Mouse (Mus musculus) MEL (cell line): ENCODE measurements around the gene Hmgn1. TPM values are rescaled to one million over a fixed set of nuclear protein-coding genes. Genes with fewer than 3 reads are reported as not detected.

Experiments used
- DNase-seq: peaks from one replicate; pipeline ENCODE4 v3.0.0; 2011; ENCODE audit warnings: low read depth, low spot score
- H3K27ac ChIP-seq: 2 replicates; pipeline ENCODE4 v1.5.1; 2012; ENCODE audit warnings: low read depth, mild to moderate bottlenecking, control low read depth, low read length, moderate library complexity; ENCODE audit not compliant: control insufficient read depth
- H3K27me3 ChIP-seq, 2 experiments: fragments of 150-350 bp in 1 of 2; sonication (generic) in 1 of 2; 2 replicates each; pipeline ENCODE4 v1.6.1; 2012; ENCODE audit warnings: low read length in 2 of 2, mild to moderate bottlenecking in 2 of 2, improper control_type of control experiment in 1 of 2, moderate library complexity in 1 of 2; ENCODE audit not compliant: insufficient read depth in 2 of 2, control insufficient read depth in 1 of 2
- H3K36me3 ChIP-seq, 2 experiments: 2 replicates each; pipeline ENCODE4 v1.6.1; 2012 to 2014; ENCODE audit warnings: low read length in 2 of 2, improper control_type of control experiment in 1 of 2, inconsistent platforms in 1 of 2, mild to moderate bottlenecking in 1 of 2; ENCODE audit not compliant: insufficient read depth in 2 of 2, control insufficient read depth in 1 of 2
- H3K4me1 ChIP-seq, 2 experiments: fragments of 150-350 bp in 1 of 2; sonication (generic) in 1 of 2; 2 replicates each; pipeline ENCODE4 v1.6.1; 2012; ENCODE audit warnings: low read length in 2 of 2, improper control_type of control experiment in 1 of 2, mild to moderate bottlenecking in 1 of 2; ENCODE audit not compliant: insufficient read depth in 2 of 2, control insufficient read depth in 1 of 2
- H3K4me3 ChIP-seq, 2 experiments: fragments of 150-350 bp in 1 of 2; sonication (generic) in 1 of 2; 2 replicates each; pipeline ENCODE4 v1.5.1; 2012; ENCODE audit warnings: low read depth in 2 of 2, low read length in 2 of 2, mild to moderate bottlenecking in 2 of 2, moderate library complexity in 2 of 2, control low read depth in 1 of 2, improper control_type of control experiment in 1 of 2; ENCODE audit not compliant: control insufficient read depth in 1 of 2, insufficient read depth in 1 of 2
- H3K79me2 ChIP-seq: 2 replicates; pipeline ENCODE4 v1.6.1; 2012; ENCODE audit warnings: mild to moderate bottlenecking, low read length, moderate library complexity; ENCODE audit not compliant: control insufficient read depth, poor library complexity, insufficient read depth
- H3K9ac ChIP-seq: 2 replicates; pipeline ENCODE4 v1.6.1; 2012; ENCODE audit warnings: low read depth, mild to moderate bottlenecking, control low read depth, low read length, moderate library complexity; ENCODE audit not compliant: control insufficient read depth, poor library complexity, severe bottlenecking
- H3K9me3 ChIP-seq: fragments of 150-350 bp; sonication (generic); replicated peaks from 2 replicates; pipeline ENCODE4 v1.6.1; 2012; ENCODE audit warnings: mild to moderate bottlenecking, low read length, improper control_type of control experiment, moderate library complexity; ENCODE audit not compliant: insufficient read depth
- BHLHE40 ChIP-seq: IDR thresholded peaks from 2 replicates; pipeline ENCODE4 v1.6.1; 2012; ENCODE audit warnings: low read depth, mild to moderate bottlenecking, inconsistent platforms, low read length, improper control_type of control experiment, borderline replicate concordance
- CHD1 ChIP-seq: IDR thresholded peaks from 2 replicates; pipeline ENCODE4 v1.6.1; 2012; ENCODE audit warnings: low read depth, mild to moderate bottlenecking, inconsistent platforms, low read length, improper control_type of control experiment
- CHD2 ChIP-seq: IDR thresholded peaks from 2 replicates; pipeline ENCODE4 v1.6.1; 2011; ENCODE audit warnings: low read length, improper control_type of control experiment
- E2F4 ChIP-seq: IDR thresholded peaks from 2 replicates; pipeline ENCODE4 v1.6.1; 2011; ENCODE audit warnings: low read depth, low read length, improper control_type of control experiment, borderline replicate concordance
- ELF1 ChIP-seq: IDR thresholded peaks from 2 replicates; pipeline ENCODE4 v1.6.1; 2014; ENCODE audit warnings: low read depth, mild to moderate bottlenecking, inconsistent platforms, low read length, improper control_type of control experiment, moderate library complexity
- EP300 ChIP-seq, 2 experiments: IDR thresholded peaks; 2 replicates each; pipeline ENCODE4 v1.6.1; 2011; ENCODE audit warnings: improper control_type of control experiment in 2 of 2, low read length in 2 of 2, low read depth in 1 of 2, mild to moderate bottlenecking in 1 of 2
- ETS1 ChIP-seq: IDR thresholded peaks from 2 replicates; pipeline ENCODE4 v1.6.1; 2012; ENCODE audit warnings: low read depth, mild to moderate bottlenecking, inconsistent platforms, low read length, improper control_type of control experiment, moderate library complexity
- GABPA ChIP-seq: IDR thresholded peaks from 2 replicates; pipeline ENCODE4 v1.6.1; 2012; ENCODE audit warnings: low read depth, mild to moderate bottlenecking, inconsistent platforms, low read length, improper control_type of control experiment, moderate library complexity
- HCFC1 ChIP-seq: IDR thresholded peaks from 2 replicates; pipeline ENCODE4 v1.6.1; 2012; ENCODE audit warnings: low read depth, mild to moderate bottlenecking, inconsistent platforms, low read length, improper control_type of control experiment, moderate library complexity
- JUND ChIP-seq: IDR thresholded peaks from 2 replicates; pipeline ENCODE4 v1.6.1; 2011; ENCODE audit warnings: low read depth, mild to moderate bottlenecking, improper control_type of control experiment, low read length
- KAT2A ChIP-seq: conservative IDR thresholded peaks from 2 replicates; pipeline ENCODE4 v1.6.1; 2012; ENCODE audit warnings: low read depth, low read length, improper control_type of control experiment, inconsistent platforms
- MAFK ChIP-seq: IDR thresholded peaks from 2 replicates; pipeline ENCODE4 v1.6.1; 2011; ENCODE audit warnings: low read depth, mild to moderate bottlenecking, low read length, improper control_type of control experiment, borderline replicate concordance
- MAZ ChIP-seq: IDR thresholded peaks from 2 replicates; pipeline ENCODE4 v1.6.1; 2012; ENCODE audit warnings: low read depth, mild to moderate bottlenecking, inconsistent platforms, low read length, improper control_type of control experiment
- MEF2A ChIP-seq: IDR thresholded peaks from 2 replicates; pipeline ENCODE4 v1.6.1; 2014; ENCODE audit warnings: low read depth, mild to moderate bottlenecking, inconsistent platforms, low read length, improper control_type of control experiment; ENCODE audit not compliant: poor library complexity, insufficient replicate concordance, severe bottlenecking; ENCODE audit errors: extremely low read depth
- MXI1 ChIP-seq: IDR thresholded peaks from 2 replicates; pipeline ENCODE4 v1.6.1; 2011; ENCODE audit warnings: mild to moderate bottlenecking, low read depth, low read length, improper control_type of control experiment
- MYC ChIP-seq: IDR thresholded peaks from 2 replicates; pipeline ENCODE4 v1.6.1; 2011; ENCODE audit warnings: low read depth, mild to moderate bottlenecking, low read length, improper control_type of control experiment, moderate library complexity
- NELFE ChIP-seq: IDR thresholded peaks from 2 replicates; pipeline ENCODE4 v1.6.1; 2011; ENCODE audit warnings: low read depth, low read length, improper control_type of control experiment
- NRF1 ChIP-seq: IDR thresholded peaks from 2 replicates; pipeline ENCODE4 v1.6.1; 2014; ENCODE audit warnings: low read depth, mild to moderate bottlenecking, inconsistent platforms, low read length, improper control_type of control experiment, moderate library complexity; ENCODE audit not compliant: poor library complexity, insufficient read depth, severe bottlenecking
- POLR2A ChIP-seq, 2 experiments: IDR thresholded peaks; 2 replicates each; pipeline ENCODE4 v1.6.1; 2011 to 2012; ENCODE audit warnings: low read length in 2 of 2, mild to moderate bottlenecking in 2 of 2, control low read depth in 1 of 2, improper control_type of control experiment in 1 of 2, low read depth in 1 of 2, moderate library complexity in 1 of 2; ENCODE audit not compliant: control insufficient read depth in 1 of 2, insufficient read depth in 1 of 2, poor library complexity in 1 of 2
- POLR2AphosphoS2 ChIP-seq: IDR thresholded peaks from 2 replicates; pipeline ENCODE4 v1.6.1; 2011; ENCODE audit warnings: low read length, improper control_type of control experiment
- POLR2AphosphoS5 ChIP-seq: IDR thresholded peaks from 2 replicates; pipeline ENCODE4 v1.6.1; 2012; ENCODE audit warnings: low read depth, borderline replicate concordance, mild to moderate bottlenecking, inconsistent platforms, low read length, moderate library complexity, mixed read lengths
- RAD21 ChIP-seq: IDR thresholded peaks from 2 replicates; pipeline ENCODE4 v1.6.1; 2011; ENCODE audit warnings: mild to moderate bottlenecking, low read depth, low read length, improper control_type of control experiment
- SIN3A ChIP-seq: IDR thresholded peaks from 2 replicates; pipeline ENCODE4 v1.6.1; 2012; ENCODE audit warnings: low read length, improper control_type of control experiment, inconsistent platforms
- SMC3 ChIP-seq: IDR thresholded peaks from 2 replicates; pipeline ENCODE4 v1.6.1; 2011; ENCODE audit warnings: low read depth, low read length, improper control_type of control experiment
- TAL1 ChIP-seq: IDR thresholded peaks from 2 replicates; pipeline ENCODE4 v1.6.1; 2012; ENCODE audit warnings: mild to moderate bottlenecking, inconsistent platforms, low read length, moderate library complexity, mixed read lengths
- TBP ChIP-seq: IDR thresholded peaks from 2 replicates; pipeline ENCODE4 v1.8.0; 2011; ENCODE audit warnings: low read depth, low read length, improper control_type of control experiment
- UBTF ChIP-seq: IDR thresholded peaks from 2 replicates; pipeline ENCODE4 v1.6.1; 2012; ENCODE audit warnings: low read depth, mild to moderate bottlenecking, inconsistent platforms, low read length, improper control_type of control experiment, moderate library complexity, borderline replicate concordance; ENCODE audit not compliant: insufficient read depth
- USF2 ChIP-seq, 2 experiments: IDR thresholded peaks; 2 replicates each; pipeline ENCODE4 v1.6.1; 2011 to 2012; ENCODE audit warnings: improper control_type of control experiment in 2 of 2, low read length in 2 of 2, borderline replicate concordance in 1 of 2, inconsistent platforms in 1 of 2, low read depth in 1 of 2, mild to moderate bottlenecking in 1 of 2; ENCODE audit not compliant: insufficient read depth in 1 of 2
- ZKSCAN1 ChIP-seq: IDR thresholded peaks from 2 replicates; pipeline ENCODE4 v1.6.1; 2012; ENCODE audit warnings: low read depth, mild to moderate bottlenecking, inconsistent platforms, low read length, improper control_type of control experiment, moderate library complexity
- ZNF384 ChIP-seq: IDR thresholded peaks from 2 replicates; pipeline ENCODE4 v1.6.1; 2012; ENCODE audit warnings: low read depth, mild to moderate bottlenecking, inconsistent platforms, low read length, improper control_type of control experiment
- polyA plus RNA-seq, 2 experiments: library from polyadenylated mRNA; stranded (reverse) in 1 of 2; unstranded in 1 of 2; fragments of >175 nt in 1 of 2; fragments of >200 nt in 1 of 2; gene quantifications; 2 replicates each; pipeline versions ENCODE4 v1.2.1 to v1.2.4; 2012; ENCODE audit warnings: low replicate concordance in 2 of 2, low read depth in 1 of 2; ENCODE audit not compliant: insufficient read length in 2 of 2, insufficient read depth in 1 of 2, missing spikeins in 1 of 2
- total RNA-seq: library from RNA; depleted of rRNA; stranded (reverse); fragments of 300-350 nt; gene quantifications from 2 replicates; pipeline ENCODE4 v1.2.3, GENCODE M21; 2012

The Hmgn1 gene
- total and polyA plus RNA-seq, 3 experiments: 185 to 778 (median 246) TPM

DNA sequence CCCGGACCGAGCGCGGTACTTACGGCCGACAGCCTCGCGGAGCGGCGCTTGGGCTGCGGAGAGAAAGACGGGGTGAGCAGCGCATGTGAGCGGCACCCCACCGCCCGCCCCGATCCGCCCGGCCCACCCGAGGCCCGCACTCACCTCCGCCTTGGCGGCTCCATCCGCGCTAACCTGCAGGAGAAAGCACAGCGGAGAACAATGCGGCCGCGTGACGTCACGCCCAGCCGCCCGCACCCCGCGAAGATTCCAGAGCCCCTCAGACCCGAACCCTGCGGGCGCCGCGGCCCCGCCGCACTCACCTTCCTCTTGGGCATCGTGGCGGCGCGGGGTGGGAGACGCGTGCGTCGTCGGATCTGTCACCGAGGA is 257 bp downstream of the Hmgn1 start:
- H3K27ac ChIP-seq: peak overlapping the region; percentile 68
- H3K4me1 ChIP-seq: peaks cover 0 to 4% of the 10 kb centered on the region in 2 experiments; a peak in 3 of 4 replicates
- peak overlapping the region; percentile 72 to 97 for H3K4me3 ChIP-seq
- H3K79me2 ChIP-seq: peaks cover 14% of the 10 kb centered on the region
- no peak for DNase-seq
- H3K36me3 ChIP-seq: peaks cover 12 to 13% of the 10 kb centered on the region in 2 experiments
- H3K27me3 ChIP-seq: no peaks in the 10 kb centered on the region
- TF ChIP-seq ZNF384: no peak
- no peak for TF ChIP-seq ZKSCAN1
- TF ChIP-seq MAFK: no peak
- no peak for TF ChIP-seq BHLHE40
- TF ChIP-seq NELFE: peak; percentile 51; the same call in 1 of the 2 replicates
- peak overlapping the region; percentile 86 for H3K9ac ChIP-seq
- no peaks in the 10 kb centered on the region for H3K9me3 ChIP-seq

DNA sequence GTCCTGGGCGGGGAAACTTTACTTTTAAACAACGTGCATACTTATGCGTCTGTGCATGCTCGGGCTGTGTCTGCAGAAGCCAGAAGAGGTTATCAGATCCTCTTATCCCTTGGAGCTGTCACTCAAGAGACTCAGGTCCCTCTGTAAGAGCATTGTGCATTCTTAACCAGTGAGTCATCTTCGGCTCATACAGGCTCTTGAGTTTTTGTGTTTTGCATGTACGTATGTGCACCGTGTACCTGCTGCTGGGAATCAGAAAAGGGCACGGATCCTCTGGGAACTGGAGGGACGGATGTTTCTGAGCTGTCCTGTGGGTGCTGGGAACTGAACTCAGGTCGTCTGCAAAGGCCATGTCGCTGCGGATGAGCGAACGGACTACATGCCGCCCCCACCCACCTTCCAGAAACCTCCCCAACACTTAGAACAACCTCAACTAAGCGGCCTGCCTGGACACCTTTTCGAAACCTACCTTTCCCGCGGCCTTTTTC is 801 bp downstream of the Hmgn1 start:
- no peaks in the 10 kb centered on the region for H3K27me3 ChIP-seq
- H3K9ac ChIP-seq: peak overlapping the region; percentile 86
- peak; percentile 69 for DNase-seq
- H3K4me1 ChIP-seq: peaks cover 0 to 4% of the 10 kb centered on the region in 2 experiments; a peak in 3 of 4 replicates
- H3K9me3 ChIP-seq: no peaks in the 10 kb centered on the region
- H3K36me3 ChIP-seq: peaks cover 12 to 13% of the 10 kb centered on the region in 2 experiments
- H3K79me2 ChIP-seq: peaks cover 14% of the 10 kb centered on the region
- peak overlapping the region; percentile 72 to 97 for H3K4me3 ChIP-seq
- H3K27ac ChIP-seq: peak overlapping the region; percentile 68
- TF ChIP-seq POLR2AphosphoS5 (no peak), ZKSCAN1 (no peak), GABPA (no peak), TBP (no peak), SIN3A (peak; percentile 62), MXI1 (peak; percentile 74), USF2 (IDR thresholded peaks at IDR 0.05; ENCODE audit: borderline replicate concordance in 1 of 2, insufficient read depth in 1 of 2, low read depth in 1 of 2, low read length in 2 of 2) (no peak), POLR2AphosphoS2 (no peak), CHD1 (no peak), POLR2A (IDR thresholded peaks at IDR 0.05; ENCODE audit: control insufficient read depth in 1 of 2, insufficient read depth in 1 of 2, low read depth in 1 of 2, low read length in 2 of 2, poor library complexity in 1 of 2) (0 out of 4 replicates have a peak, but pooled peaks of 1 of the 2 experiments have one; percentile 12), TAL1 (no peak), ZNF384 (no peak), JUND (no peak), HCFC1 (peak; percentile 41), SMC3 (no peak), ELF1 (no peak), BHLHE40 (no peak), KAT2A (0 out of 2 replicates have a peak, but pooled peaks have one; percentile 19), CHD2 (no peak), UBTF (no peak), E2F4 (no peak), EP300 (IDR thresholded peaks at IDR 0.05; ENCODE audit: low read depth in 1 of 2, low read length in 2 of 2) (0 out of 4 replicates have a peak, but pooled peaks of 1 of the 2 experiments have one; percentile 12), NRF1 (peak; percentile 53; the same call in 1 of the 2 replicates), MEF2A (no peak), MYC (peak; percentile 63; the same call in 1 of the 2 replicates), ETS1 (peak; percentile 70), RAD21 (no peak), MAZ (no peak)
